Mouse (Mus musculus): ENCODE measurements around the gene Agt. TPM values are rescaled to one million over a fixed set of nuclear protein-coding genes. Genes with fewer than 3 reads are reported as not detected.

Agt gene
- polyA plus RNA-seq, 1 experiment from 2014 or later: 183 TPM

Other genes starting within 250 kb of the Agt start
- gene Pgbd5, start 130.0 kb downstream of the Agt start, polyA plus RNA-seq (2015; fragmentation: Nextera tagmentation; extraction: Ambion mirVana): 0.15 TPM in 2 replicates
- 16.2 and 16.5 TPM in 2 replicates for gene Cog2, start 48.9 kb downstream of the Agt start, polyA plus RNA-seq (2015; fragmentation: Nextera tagmentation; extraction: Ambion mirVana)
- 0.03 TPM in 1 of 2 replicates, not detected in the other for gene Capn9, start 6.4 kb upstream of the Agt start, polyA plus RNA-seq (2015; fragmentation: Nextera tagmentation; extraction: Ambion mirVana)
- gene 2310022B05Rik, start 93.7 kb upstream of the Agt start, polyA plus RNA-seq (2015; fragmentation: Nextera tagmentation; extraction: Ambion mirVana): 5.5 and 6.5 TPM in 2 replicates
- 18.3 and 18.4 TPM in 2 replicates for gene Ttc13, start 152.3 kb upstream of the Agt start, polyA plus RNA-seq (2015; fragmentation: Nextera tagmentation; extraction: Ambion mirVana)
- 4.9 and 5.3 TPM in 2 replicates for gene Arv1, start 152.4 kb upstream of the Agt start, polyA plus RNA-seq (2015; fragmentation: Nextera tagmentation; extraction: Ambion mirVana)
- 2.7 and 3.1 TPM in 2 replicates for gene Fam89a, start 182.1 kb upstream of the Agt start, polyA plus RNA-seq (2015; fragmentation: Nextera tagmentation; extraction: Ambion mirVana)
- 0.01 and 0.02 TPM in 2 replicates for gene Trim67, start 223.4 kb upstream of the Agt start, polyA plus RNA-seq (2015; fragmentation: Nextera tagmentation; extraction: Ambion mirVana)